Mouse (Mus musculus) gastrocnemius, adult 8-10 months (tissue): ENCODE results near the gene Hs6st3. TPM values are rescaled to one million over a fixed set of nuclear protein-coding genes. Genes with fewer than 3 reads are reported as not detected.

Source experiments
- DNase-seq, 2 experiments: peaks; one replicate each; pipeline ENCODE4 v3.0.0; 2022; ENCODE audit warnings: low spot score in 2 of 2
- total RNA-seq, 4 experiments: library from RNA; stranded (reverse); gene quantifications; 2 replicates each; pipeline ENCODE4 v1.2.4; 2022

Gene Hs6st3
- total RNA-seq, 4 experiments from 2014 or later = 0.27 TPM; not detected in 3

DNA sequence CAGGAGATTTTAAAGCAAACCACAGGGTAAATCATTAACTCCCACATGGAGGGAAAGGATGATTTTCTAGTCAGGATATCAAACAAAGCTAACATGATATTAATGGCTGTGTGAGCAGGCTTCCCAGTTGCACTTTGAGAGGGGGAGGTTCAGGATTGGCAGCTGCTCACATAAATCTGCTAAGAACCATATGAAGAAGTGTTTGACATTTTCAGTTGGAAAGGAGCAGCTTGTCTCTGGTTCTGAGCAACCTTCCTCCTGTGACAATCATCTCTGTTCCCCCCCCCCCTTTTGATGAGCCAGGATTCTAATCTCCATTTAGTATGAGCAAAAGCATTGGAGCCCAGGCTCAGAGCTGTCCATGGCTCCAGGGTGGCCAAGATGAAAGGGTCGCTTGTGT, 643.0 kb downstream of the Hs6st3 start:
- no peak for DNase-seq

DNA sequence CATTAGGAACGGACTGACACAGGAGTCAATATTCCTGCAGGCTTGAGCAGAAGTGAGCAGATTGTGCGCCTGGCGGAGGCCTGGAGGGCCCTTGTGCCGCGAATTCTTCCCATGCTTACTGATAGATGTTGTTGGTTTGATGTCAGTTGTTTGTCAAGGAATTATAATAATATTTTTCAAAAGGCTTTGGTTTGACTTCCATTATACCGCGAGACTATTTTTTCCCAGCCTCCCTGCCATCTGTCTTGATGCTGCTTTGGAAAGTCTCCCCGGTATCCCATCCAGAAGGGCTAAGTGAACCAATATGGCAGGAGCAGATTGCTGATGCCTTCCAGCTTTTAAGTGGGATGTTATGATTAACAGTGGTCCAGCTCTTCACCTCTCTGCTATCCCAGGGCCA, 651.3 kb downstream of the Hs6st3 start:
- no peak for DNase-seq

DNA sequence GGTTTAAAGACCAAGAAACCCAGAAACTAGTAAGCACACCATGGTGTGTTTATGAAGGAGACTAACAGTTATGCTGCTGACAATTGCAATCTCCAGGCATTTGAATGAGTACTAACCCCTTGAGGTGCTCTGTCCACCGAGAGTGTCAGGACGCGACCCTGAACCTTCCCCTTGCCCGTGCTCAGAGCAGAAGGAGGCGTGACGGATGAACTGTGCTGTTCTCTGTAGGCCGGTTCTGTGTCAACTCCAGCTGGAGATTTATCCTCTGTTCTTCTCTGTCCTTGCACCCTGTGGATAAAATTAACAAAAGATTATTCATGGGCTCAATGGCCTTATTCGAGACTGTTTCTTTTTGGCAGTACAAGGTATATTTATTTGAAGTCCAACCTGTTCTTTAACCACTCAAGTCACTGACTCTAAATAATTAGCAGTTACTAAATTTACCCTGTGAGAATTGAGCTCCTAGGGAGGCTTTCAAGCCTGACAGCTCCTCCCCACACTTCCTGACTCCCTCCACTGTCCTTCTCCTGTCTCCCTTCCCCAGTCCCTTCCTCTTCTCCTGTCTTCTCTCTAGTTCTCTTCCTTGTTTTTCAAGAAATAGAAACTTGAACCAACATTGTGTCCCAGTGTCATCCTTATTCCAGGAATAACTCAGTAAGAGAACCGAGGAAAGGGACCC, 659.2 kb downstream of the Hs6st3 start:
- DNase-seq = no peak

DNA sequence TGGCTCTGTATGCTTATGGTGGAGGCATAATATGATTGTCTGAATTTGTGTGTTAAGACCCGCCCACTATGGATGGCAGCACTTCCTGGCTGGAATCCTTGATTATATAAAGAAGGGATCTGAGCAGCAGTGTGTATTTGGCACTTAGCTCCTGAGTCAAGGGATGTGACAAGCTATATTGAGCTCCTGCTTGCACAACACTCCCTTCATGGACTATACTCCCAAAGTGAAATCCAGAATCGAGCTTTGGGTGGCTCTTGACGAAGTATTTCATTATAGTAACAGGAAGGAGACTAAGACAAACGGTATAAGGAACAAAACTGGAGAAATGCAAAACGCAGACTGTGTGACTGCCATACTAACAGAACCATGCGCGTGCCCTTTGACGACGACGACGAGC, 660.4 kb downstream of the Hs6st3 start:
- DNase-seq = no peak

DNA sequence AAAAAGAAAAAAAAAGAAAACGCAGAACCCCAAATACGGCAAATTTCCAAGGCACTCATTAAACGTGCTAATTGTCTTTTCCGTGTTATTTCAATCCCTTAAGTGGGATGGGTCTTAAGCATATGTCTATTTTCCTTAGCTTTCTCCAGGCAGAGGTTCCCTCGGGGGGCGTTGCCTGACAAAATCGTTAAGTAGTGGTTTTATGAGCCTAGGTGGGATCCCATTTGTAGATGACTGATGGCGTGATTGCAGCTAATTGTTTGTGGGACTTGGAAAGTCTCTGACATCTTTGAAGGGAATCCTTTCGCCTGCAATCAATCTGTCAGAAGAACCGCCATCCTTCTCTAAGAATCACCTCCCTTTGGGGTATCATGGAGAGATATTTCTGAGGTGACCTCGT, 662.7 kb downstream of the Hs6st3 start:
- no peak for DNase-seq

DNA sequence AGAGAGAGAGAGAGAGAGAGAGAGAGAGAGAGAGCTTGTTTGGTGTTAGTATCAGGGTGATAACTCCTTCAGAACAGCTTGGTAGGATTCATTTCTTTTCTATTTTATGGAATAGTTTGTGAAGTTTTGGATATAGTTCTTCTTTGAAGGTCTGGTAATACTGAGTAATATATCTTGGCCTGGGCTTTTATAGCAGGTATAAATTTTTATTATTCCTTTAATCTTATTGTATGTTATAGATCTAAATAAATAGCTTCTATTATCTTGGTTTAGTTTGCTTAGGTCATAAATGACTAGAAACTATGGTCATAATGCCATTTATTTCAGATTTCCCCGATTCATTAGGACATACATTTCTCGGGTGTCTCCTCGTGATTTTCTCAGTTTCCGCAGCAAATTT, 675.8 kb downstream of the Hs6st3 start:
- DNase-seq = no peak

DNA sequence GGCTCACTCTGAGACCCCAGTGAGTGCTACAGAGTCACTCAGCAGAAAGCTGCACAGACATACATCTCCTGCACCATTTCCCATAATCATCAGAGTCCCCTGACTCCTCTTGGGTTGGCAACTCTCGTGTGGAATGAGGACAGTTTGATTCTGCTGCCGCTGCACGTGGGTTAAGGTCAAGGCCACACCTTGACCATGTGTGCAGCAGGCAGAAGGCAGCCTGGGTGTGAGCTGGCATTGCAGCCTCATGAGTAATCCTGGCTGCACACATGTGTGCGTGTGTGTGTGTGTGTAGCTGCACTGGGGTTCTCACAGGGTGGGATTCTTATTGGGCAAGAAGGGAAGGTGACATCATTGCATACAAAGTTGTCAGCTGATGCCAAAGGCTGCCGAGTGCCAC, 677.5 kb downstream of the Hs6st3 start:
- no peak for DNase-seq

DNA sequence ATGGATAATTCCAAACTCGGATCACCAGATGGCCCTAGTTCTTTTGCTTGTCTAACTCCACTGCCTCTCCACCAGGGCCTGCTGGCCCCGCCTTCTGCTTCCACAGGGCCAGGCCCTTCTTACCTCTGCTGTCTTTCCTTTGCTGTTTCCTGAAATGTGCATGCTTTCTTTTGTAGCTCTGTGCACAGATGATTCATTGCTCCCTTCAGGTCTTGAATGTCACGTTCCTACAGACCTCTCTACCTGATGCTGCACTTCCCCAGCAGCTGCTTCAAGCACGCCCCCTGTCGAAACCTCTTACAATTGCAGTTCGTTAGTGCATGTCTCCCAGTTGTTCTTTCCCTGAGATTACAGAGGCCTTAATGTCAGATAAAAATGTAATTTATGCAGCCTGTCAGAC, 682.4 kb downstream of the Hs6st3 start:
- no peak for DNase-seq

DNA sequence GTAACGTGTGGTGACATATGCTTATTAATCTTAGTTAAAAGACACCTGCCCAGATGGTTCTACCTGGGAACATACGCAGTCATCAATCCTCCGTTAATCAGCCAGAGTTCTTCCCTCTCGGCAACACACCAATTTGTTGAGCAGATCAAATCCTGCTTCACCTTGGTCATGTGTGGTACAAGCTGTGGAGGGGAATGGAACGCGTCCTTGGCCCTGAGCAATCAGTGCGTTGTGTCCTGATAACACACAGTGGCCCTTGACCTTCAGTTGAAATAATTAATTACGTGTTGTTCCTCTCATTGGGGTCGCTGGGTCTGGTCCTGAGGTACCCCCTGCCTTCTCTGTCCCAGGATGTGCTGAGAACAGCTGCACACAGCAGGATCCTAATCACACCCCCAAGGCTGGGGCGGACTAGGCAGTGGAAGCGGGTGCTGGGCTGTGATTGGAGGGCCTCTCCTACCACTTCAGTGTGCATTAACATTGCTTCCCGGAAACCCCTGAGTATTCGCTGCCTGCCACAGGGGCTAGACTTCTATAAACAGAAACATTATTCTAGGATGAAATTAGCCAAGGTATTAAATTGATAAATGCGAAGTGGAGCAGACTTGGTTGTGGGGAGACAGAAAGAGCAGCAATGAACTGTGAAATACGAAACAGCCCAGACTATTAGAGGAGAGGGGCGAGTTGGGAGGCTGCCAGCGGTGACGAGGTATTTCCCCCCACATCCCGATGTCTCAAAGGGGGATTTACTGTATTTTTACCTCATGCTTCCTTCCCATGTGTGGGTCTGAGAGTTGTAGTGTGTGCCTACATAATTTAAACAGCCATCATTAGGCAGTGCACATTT, 693.2 kb downstream of the Hs6st3 start:
- DNase-seq = no peak

DNA sequence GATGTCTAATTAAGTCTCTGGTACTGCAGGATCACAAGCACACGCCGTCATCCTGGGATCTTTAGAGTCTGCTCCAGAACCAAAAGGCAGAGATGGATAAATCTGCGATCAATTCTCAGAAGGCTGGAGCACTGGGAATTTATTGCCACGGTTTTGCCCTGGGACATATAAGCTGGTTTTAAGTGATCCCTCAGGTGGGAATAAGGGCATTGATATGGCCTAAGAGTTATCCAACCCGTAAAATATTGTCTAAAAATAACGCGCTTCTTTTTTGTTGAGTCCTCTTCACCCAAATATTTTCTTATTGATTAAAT, 693.8 kb downstream of the Hs6st3 start:
- DNase-seq = no peak

DNA sequence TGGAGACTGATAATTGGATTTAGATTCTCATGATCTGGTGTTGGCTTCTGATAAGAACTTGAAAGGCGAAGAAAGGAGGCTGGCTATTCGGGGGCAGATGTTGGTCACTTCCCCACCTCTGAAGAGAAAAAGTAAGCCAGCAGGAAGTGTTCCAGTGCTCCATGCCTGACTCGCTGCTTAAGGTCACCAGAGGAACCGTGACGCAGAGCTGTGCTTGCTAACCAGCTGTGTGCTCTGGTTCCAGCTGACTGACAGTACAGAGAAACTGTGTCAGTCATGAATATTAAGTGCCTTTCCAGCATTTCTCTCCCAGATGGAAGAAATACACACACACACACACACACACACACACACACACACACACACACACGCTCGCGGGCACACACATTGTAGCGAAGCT, 694.8 kb downstream of the Hs6st3 start:
- no peak for DNase-seq

DNA sequence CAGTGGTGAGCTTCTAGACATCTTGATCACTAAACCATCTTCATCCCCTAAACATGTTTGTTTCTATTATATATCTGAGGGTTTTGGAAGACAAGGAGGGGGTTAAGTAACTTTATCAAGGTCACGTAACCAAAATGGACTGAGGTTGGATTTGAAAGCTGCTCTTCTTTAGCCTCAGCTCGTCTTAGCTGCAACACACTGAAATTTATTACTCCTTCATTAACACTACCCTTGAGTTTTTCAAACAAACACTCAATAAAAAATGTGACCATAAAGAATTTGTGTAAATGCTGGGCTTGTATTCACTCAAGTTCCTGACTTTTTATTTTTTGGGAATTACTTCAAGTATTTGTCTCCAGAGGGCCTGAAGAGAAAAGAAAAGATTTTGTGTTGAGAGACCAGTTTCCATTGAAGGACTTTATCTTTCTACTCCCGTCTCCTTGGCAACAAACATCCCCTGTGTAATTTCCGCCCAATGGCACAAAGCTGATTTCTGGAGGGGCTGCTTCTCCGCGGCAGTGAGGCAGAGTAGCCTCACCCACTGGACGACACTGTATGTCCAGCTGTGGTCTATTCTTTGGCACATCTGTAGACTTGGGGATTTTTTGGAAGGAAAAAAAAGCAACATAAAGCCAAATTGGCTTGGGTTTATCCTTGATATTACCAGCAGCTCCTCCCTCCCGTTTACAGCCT, 696.0 kb downstream of the Hs6st3 start:
- DNase-seq = no peak

DNA sequence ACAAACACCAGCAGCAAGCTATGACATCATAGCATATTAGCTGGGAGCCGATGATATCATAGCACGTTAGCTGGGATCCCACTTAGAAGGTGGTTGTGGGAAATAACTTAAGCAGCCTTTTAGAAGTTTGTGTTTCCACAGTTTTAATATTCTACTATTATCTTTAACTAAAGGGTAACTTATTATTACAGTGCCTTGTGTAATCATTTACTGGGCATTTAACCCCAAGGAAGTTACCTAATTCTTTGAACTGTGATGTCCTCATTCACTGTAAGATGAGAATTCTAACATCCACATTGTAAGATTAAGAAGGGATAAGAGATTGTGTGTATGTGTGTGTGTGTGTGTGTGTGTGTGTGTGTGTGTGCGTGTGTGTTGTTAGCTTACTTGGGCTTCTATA, 697.9 kb downstream of the Hs6st3 start:
- DNase-seq = no peak

DNA sequence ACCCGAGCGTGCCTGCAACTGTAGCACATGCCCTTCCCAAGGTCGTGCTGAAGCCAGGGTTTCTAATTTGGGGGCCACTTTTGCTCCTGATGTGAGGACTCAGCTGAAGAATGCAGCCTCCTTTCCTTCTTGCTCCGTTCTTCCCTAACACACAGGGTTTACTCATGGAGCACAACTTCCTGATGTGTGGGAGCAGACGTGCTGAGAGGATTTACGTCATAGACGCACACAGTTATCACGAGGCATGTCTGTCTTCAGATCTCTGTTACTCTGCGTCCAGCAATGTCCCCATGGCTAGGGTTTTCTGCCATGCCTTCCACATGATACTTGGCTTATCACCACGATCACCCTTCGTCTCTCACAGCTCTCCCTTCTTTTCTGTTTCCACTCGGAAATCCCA, 709.4 kb downstream of the Hs6st3 start:
- no peak for DNase-seq

DNA sequence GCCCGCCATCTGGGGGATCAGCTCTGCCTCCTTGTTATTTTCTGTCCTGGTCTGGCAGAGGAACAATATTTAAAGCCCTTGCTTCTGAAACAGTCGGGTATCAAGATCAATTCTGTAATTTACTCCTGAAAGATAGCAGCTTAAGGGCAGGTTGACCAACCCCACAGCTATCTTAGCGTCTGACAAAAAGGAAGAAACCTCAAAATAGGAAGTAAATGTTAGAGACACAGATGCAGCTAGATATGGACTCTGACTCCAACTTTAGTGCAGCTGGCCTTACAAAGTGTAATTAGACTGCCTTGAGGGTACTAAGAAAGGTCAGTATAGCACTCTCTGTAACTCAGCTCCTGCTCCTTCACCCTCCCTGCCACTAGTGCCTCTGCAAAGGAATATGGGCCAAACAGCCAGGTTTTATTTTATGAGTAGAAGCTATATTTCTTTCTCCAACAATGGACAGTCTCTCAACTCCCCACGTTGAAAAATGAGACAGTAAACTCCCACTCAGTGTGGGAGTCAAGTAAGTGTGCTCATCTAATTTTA, 710.7 kb downstream of the Hs6st3 start:
- no peak for DNase-seq

DNA sequence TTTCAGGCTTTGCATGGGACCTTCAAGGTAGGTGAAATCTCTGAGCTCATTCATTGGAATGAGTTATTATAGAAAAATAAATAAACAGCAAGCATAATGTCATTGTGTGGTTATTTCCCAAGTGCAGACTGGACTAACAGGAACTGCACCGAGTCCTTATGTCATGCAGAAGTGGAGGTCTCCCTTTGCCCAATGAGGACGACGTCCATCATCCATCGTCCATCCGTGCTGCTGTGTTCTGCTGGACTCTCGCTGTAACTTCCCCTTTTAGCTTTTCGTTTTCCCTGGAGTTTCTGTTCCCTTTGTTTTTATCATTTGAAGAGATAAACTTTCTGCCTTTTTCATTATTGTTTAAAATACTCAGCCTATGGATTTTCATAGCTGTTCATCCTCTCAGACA, 711.2 kb downstream of the Hs6st3 start:
- no peak for DNase-seq

DNA sequence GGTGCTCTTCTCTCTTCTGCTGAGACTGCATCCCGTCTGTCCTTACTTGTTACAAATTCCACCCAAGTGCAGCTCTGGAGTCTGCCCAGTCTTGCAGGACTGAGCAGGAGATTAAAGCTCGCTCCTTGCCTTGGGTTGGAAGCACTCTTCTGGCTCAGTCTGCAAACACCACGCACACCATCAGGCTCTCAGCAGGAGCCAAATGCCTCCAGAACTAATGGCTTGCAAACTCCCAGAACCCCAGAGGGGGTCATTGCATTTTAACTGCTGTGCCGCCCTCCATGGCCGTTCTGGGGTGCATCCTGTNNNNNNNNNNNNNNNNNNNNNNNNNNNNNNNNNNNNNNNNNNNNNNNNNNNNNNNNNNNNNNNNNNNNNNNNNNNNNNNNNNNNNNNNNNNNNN, 714.0 kb downstream of the Hs6st3 start:
- DNase-seq = no peak

DNA sequence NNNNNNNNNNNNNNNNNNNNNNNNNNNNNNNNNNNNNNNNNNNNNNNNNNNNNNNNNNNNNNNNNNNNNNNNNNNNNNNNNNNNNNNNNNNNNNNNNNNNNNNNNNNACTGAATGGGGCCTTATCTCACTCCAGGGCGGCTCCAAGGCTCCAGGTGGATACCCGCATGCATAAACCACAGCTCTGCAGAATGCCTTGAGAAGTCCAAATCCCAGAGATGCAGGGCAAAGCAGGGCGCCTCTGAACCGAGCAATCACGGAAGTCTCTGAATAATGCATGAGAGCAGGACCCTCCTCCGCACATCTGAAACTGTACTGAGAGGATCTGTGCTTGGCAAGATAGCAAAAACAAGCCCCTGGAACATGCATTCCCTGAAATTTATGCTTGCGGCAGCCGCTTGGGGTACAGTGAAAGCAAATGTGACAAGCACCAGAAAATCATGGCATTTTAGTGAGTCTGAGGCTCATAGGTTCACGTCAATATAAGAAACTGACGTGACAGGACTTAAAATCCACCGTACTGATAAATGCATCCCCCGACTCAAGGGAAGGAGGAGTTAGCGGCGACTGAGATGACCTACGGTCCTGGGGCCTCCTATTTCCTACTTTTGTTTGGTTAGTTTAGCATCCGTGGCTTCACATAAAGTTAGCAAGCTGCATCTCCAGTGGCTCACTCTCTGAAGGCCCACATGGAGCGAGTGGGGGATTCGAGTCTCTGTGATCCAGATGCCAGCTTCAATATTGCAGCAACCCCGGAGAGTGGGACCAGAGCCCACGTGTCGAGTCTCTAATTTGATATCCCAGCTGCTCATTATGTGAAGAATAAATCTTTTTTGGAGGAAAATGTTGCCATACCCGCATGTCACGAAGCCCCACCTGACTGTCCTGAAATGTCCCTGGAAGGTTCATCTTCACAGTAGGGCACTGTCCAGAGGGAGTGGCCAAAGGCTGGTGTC, 719.5 kb downstream of the Hs6st3 start:
- DNase-seq = no peak

DNA sequence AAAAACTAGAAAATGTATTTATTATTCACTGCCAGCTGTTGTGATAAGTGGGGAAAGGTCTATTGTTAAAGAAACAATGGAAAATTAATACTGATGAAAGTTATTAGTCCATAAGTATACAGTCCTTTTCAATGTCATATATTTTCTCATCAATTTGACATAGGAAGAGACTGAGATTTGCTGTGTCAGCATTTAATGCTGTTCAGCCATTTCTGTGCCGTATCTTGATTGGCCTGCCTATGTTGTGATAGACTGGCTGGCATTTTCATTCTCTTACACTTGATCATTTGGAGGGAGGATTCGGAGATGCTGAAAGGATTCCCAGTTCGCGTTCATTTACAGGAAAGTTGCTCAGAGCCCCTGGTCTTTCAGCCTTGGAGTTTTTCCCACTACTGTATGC, 735.5 kb downstream of the Hs6st3 start:
- no peak for DNase-seq

DNA sequence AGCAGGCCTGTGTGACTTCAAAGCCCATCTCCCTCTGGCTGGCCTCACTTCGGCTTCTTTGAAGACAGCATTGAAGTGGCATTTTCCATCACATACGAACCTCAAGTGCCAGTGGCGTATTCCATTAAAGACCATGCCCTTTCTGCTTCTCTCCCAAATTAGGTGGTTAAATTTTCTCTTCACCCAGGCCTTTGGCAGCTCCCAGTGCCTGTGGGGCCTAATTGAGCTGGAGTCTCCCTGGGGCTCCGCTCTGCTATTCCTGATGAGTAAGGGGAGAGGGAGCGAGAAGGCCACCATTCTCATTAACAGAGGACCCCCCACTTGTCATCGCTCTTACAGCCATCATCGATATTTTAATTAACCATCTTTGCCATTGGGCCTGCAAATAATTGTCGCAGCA, 754.8 kb downstream of the Hs6st3 start:
- DNase-seq = no peak

DNA sequence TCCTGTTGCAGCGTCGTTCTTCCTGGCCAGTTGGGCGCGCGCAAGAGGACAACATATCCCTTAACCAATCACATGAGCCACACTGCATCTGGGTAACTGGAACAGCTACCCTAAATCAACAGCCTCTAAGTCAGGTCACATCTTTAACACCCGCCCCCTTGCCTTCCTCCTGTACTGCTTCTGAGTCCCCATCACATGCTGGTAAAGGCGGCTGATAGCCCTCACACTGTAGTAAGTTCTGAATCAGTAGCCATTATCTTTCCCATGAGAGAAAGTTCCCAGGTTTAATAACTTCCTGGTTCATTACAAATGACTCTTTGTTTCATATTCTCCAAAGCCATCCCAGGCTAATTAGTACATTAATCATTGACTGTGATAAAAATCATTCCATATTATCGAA, 757.0 kb downstream of the Hs6st3 start:
- no peak for DNase-seq
